Mouse (Mus musculus) cerebellum, postnatal 36 days (tissue): ENCODE results near the gene Cib1.

Experiments
- DNase-seq, 2 experiments: peaks; one replicate each; pipeline ENCODE4 v3.0.0; 2021 to 2022; ENCODE audit warnings: mixed read lengths in 2 of 2

Gene Cib1

DNA sequence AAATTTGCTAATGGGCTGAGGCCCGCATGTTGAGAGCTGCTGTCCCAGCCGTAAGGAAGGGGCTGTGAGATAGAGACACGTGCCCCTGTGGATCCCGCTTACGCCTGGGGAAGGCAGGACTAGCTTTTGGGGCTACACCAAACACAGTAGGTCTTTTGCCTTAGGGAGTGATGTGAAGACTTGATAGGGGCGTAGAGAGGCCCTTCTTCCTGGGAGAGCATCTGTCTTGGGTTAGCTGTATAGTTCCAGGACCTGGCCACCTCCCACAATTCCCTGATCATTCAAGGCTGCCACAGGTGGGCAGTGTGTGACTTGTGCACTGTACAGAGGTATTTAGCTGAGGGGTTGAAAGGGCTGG lies 32.0 kb downstream of the Cib1 start:
- no peak for DNase-seq

- DNase-seq = no peak
Observed at GRCm38 (mm10) chr7:80199851-80200587, 32.6 kb downstream of the Cib1 start.

- no peak for DNase-seq
Observed at GRCm38 (mm10) chr7:80199286-80199685, 33.3 kb downstream of the Cib1 start.

DNA sequence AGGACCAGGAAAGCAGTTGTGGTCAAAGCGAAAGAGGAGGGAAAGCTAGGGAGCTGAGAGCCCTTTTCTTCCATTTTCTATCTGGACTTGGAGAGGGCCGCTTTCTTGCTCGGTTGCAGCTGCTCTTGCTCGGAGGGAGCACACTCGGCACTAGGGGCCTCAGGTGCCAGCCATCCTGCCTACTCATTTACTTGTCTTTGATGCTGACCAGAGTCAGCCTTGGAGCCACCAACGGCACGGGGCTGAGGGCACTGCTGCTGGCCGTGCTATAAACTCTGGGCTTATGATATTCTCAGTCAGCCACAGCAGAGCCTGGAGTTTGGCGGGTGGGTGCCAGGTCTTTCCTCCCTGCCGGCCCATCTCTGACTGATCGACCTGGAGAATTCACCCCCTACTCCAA lies 33.8 kb downstream of the Cib1 start:
- peak in 1 of 2 experiments; percentile 31 for DNase-seq

DNA sequence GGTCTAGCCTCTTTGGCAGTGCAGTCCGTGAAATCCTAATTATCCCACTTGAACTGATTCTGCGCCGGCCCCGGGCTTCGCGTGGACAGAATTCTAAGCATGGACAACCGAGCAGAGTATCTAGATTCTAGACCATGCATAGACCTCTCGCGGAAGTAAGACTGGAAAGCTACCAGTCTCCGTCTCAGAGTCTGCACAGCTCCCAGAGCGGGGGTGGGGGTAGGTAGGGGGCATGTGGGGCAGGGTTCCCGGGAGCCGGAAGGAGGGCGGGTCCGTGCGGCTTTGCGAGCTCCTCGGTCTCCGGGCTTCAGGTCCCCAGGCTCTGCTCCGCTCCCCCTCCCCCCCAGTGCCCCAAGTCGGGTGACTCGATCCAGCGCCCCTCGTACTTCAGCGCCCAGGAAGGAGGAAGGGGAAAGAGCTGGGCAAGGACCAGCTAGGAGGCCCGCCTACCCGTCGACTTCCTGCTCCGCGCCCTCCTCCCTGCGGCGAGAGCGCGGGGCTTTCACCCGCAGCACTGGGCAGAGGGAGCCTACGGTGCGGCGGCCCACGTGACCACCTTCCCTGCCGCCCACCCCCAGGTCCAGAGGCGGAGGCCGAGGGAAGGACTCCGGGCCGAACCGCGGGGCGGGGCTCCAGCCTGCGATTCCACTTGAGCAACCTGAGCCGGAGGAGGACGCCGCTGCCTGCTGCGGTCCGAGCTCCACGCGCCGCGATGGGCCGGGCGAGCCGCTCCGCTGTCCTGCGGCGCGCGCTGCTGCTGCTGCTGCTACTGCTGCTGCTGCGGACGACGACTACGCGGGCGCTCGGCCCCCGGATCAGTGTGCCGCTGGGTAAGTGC lies 34.5 kb downstream of the Cib1 start:
- DNase-seq = peak; percentile 67 to 74

DNA sequence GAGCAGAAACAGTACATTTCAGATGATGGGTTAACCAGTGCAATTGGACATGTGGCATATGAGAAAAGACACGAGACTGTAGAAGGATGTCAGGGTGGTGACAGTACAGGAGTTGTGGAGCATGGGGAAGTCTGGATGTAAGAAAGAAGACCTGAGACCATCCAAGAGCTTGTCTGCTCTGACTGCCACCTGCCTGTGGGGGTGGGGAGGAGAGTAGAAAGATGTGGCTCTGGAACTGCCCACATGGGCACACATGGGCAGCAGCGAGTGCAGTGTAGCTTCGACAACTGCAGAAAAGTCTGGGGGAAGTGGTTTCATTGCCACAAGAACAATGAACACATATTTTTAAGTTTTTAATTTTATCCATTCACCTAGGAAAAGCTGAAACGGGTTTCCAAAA lies 35.2 kb downstream of the Cib1 start:
- DNase-seq = no peak

GRCm38 (mm10) chr7:80195576-80196263 lies 36.9 kb downstream of the Cib1 start:
- no peak for DNase-seq

- DNase-seq = no peak
Observed at GRCm38 (mm10) chr7:80195146-80195545, 37.5 kb downstream of the Cib1 start.

DNA sequence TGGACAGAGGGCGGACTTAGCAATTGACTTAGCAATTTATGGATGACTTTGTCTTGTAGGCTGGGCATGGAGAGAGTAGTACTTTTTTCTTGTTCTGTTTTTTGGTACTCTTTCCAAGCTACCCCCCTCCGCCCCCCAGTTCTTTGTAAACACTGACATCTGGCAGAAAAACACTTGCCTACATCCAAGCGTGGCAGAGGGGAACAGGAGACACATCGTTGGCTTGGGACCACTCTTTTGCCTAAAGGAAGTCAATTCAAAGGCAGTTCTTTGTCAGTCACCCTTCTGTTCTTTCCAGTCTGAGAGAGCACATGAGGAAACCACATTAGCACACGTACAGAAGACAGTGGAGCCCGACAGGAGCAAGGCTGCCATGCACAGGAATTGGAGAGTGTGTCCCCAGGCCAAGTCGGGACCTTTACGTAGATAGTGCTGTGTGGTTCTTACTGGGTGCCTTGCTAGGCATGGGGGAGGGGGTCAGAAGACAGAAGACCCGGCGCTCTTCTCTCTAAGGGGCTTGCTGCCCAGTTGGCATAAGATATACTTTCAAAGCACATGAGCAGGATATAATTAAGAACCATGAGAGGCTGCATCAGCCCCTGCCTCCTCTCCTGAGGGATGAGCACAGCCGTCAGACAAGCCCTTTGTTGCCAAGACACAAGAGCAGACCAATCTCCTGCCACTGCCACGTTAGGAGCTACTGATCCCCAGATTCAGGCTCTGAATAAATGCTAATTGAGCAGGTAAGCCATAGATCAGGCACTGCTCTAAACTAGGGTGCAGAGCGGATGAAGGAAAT lies 38.5 kb downstream of the Cib1 start:
- DNase-seq = no peak

DNA sequence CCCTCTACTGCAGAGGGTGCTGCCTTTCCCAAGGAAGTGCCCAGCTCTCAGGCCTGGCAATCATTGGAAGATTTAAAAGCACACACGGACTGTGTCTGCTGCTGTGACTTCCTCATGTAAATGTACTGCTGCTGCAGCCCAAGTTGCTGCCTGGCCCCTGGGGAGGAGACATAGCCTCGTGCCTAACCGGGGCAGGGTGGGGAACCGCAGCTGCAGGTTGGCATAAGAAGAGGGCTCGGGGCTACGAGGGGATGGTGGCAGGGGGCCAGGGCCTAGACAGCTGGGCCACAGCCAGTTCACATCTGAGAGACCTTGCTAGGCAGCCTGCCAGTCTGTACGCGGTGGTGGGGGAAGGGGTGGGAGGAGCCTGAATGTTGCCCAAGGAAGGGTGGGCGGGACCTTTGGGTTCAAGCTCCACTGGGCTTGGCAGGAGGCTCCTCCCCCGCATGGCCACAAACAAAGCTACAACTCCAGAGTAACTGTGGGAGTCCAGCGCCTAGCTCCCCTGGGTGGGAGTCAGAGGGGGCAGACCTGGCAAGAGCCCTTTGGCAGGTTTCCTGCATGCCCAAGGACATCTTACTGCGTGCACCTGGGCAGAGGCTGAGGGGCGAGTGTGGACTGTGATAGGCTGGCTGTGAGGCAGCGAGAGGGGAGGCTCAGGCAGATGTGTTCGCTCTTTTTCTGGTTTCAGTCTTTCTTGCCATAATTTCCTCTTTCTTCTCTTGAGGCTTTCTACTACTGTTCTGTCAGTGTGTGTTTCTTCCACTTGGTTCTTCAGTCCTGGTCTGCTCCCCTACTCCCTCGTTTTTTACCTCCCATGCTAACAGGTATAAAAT lies 40.2 kb downstream of the Cib1 start:
- peak in 1 of 2 experiments; percentile 40 for DNase-seq

GRCm38 (mm10) chr7:80191455-80191854 lies 41.2 kb downstream of the Cib1 start:
- DNase-seq = no peak

DNA sequence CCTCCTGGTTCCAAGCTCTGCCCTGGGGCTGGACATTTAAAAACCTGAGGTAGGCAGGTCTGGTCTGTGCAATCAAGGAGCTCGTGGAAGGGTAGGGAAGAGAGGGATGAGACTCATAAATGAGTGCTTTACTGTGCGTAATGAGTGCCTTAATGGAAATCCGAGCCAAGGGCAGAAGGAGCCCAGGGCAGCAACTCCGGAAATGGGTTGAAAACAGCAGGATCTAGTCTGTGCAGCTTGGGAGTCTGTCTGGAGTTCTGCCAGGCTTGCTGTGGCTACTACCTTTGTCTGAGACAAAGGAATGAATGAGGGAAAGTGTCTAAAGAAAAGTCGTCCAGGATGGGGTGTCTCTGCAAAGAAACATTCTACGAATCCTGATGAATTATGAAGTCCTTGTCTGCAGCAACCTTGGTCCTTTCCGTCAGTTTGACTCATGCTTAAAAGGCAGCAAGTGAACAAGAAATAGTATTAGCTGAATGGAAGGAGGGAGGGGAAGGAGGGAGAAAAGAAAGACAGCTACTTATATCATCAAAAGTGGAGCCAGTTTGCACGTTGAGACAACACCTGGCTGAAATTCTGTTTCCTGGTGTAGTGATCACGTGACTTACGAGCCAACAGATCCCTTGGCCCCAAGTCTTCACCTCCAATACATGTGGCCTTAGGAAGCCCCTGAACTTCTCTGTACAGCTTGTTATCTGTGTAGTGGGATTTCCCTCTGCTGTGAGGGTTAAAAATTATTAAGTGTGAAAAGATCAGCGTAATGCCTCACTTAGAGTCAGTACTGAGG lies 43.3 kb downstream of the Cib1 start:
- no peak for DNase-seq

- no peak for DNase-seq
Observed at GRCm38 (mm10) chr7:80188579-80189125, 44.0 kb downstream of the Cib1 start.

DNA sequence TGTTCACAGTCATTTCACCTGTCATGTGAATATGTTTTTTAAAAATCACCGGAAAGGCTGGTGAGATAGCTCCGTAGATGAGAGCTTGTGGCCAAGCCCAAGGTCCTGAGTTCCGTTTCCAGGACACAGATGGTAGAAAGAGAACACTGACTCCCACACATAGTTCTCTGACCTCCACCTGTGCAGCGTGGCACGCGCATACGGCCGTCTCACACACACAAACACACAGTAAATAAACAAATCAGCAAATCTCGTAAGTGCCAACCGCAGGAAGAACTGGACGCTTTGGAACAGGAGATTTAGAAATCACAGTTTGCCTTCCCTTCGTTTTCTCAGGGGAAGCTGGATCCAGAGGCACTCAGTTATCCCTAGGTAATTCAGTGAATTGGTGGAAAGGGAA lies 45.1 kb downstream of the Cib1 start:
- DNase-seq = no peak

GRCm38 (mm10) chr7:80186531-80187296 lies 45.9 kb downstream of the Cib1 start, which contains the start of gene Sema4b:
Gene Sema4b, plus strand, starts transcription at chr7:80186841.
- peak; percentile 71 to 81 for DNase-seq

GRCm38 (mm10) chr7:80186021-80186420 lies 46.6 kb downstream of the Cib1 start:
- no peak for DNase-seq

GRCm38 (mm10) chr7:80184968-80185367 lies 47.6 kb downstream of the Cib1 start:
- DNase-seq = no peak

DNA sequence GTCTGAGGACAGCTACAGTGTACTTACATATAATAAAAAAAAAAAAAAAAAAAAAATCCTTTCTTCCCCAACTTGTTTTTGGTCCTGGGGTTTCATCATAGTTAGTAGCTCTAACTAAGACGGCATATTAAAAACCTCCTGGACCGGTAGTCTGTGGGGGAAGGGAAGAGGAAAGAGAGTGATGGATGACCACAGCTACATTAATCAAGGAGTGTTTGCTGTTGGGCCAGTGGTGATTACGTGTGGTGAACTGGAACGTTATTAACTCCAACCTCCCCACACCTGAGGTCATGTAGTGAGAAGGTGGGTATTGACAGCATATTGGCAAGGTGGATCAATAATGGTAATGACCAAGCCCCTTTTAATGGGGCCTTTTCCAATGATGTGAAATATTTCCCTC lies 48.1 kb downstream of the Cib1 start:
- DNase-seq = no peak

- DNase-seq = no peak
Observed at GRCm38 (mm10) chr7:80183969-80184368, 48.6 kb downstream of the Cib1 start.

GRCm38 (mm10) chr7:80183466-80183865 lies 49.1 kb downstream of the Cib1 start:
- DNase-seq = no peak
